Mouse (Mus musculus) cerebellum, adult 2 months (tissue): Measurements from ENCODE around the gene Lrrfip2.

Experiments used
- CTCF ChIP-seq: fragments of 200-500 bp; IDR thresholded peaks from 2 replicates; pipeline ENCODE4 v1.5.1; 2011; ENCODE audit warnings: low read depth, mild to moderate bottlenecking, control low read depth, low read length, moderate library complexity, borderline replicate concordance; ENCODE audit not compliant: insufficient read depth
- POLR2A ChIP-seq: fragments of 200-500 bp; IDR thresholded peaks from 2 replicates; pipeline ENCODE4 v1.6.1; 2011; ENCODE audit warnings: low read length, control low read depth, borderline replicate concordance; ENCODE audit not compliant: insufficient read depth

- no peak for TF ChIP-seq POLR2A
- TF ChIP-seq CTCF, result no peak
Observed at GRCm38 (mm10) chr9:111186861-111187260, 69.5 kb downstream of the Lrrfip2 start.
